Mouse (Mus musculus) limb, embryonic 15.5 days (tissue): ENCODE results near the gene 2200002J24Rik. TPM values are rescaled to one million over a fixed set of nuclear protein-coding genes. Genes with fewer than 3 reads are reported as not detected.
A peak's percentile ranks its signal among the peaks of the same experiment; 100 is the strongest.

Source experiments
- ATAC-seq: fragments of 200-750 bp; cut with Nextera tagmentation; 2 replicates; pipeline ENCODE4 v1.8.0; 2017; ENCODE audit warnings: low read depth, moderate TSS enrichment; ENCODE audit not compliant: insufficient number of reproducible peaks, low FRiP score, low TSS enrichment
- H3K27ac ChIP-seq: fragments of 300-500 bp; sonication (generic); 2 replicates; pipeline ENCODE4 v1.5.1; 2015; ENCODE audit warnings: moderate library complexity, mild to moderate bottlenecking, inconsistent platforms
- H3K27me3 ChIP-seq: fragments of 300-500 bp; sonication (generic); 2 replicates; pipeline ENCODE4 v1.6.1; 2015; ENCODE audit warnings: inconsistent platforms
- H3K36me3 ChIP-seq: fragments of 300-500 bp; sonication (generic); 2 replicates; pipeline ENCODE4 v1.6.1; 2015; ENCODE audit warnings: inconsistent platforms
- H3K4me1 ChIP-seq: fragments of 300-500 bp; sonication (generic); 2 replicates; pipeline ENCODE4 v1.6.1; 2015; ENCODE audit warnings: inconsistent platforms
- H3K4me2 ChIP-seq: fragments of 300-500 bp; sonication (generic); 2 replicates; pipeline ENCODE4 v1.6.1; 2015; ENCODE audit warnings: mild to moderate bottlenecking, inconsistent platforms
- H3K4me3 ChIP-seq: fragments of 300-500 bp; sonication (generic); 2 replicates; pipeline ENCODE4 v1.5.1; 2015; ENCODE audit warnings: mild to moderate bottlenecking, inconsistent platforms
- H3K9ac ChIP-seq: fragments of 300-500 bp; sonication (generic); 2 replicates; pipeline ENCODE4 v1.6.1; 2015; ENCODE audit warnings: inconsistent platforms
- H3K9me3 ChIP-seq: fragments of 300-500 bp; sonication (generic); 2 replicates; pipeline ENCODE4 v1.6.1; 2016; ENCODE audit warnings: inconsistent platforms
- WGBS: fragments of 180-500 bp; shearing (Covaris S2); methylation state at CpG from one replicate; pipeline ENCODE4 v1.1.7; 2015; 5-methylcytosine and 5-hydroxymethylcytosine counted together
- polyA plus RNA-seq: library from polyadenylated mRNA; unstranded; fragments of >200 nt; fragmentation: Nextera tagmentation; extraction: Ambion mirVana; gene quantifications from 2 replicates; pipeline ENCODE4 v1.2.1, GENCODE M21; 2015

2200002J24Rik gene
- polyA plus RNA-seq, 1 experiment from 2014 or later: 1.1 TPM

- Histone ChIP-seq H3K27ac (no peak overlapping the region), H3K4me1 (no peaks in the 10 kb centered on the region), H3K36me3 (no peaks in the 10 kb centered on the region), H3K4me2 (no peak overlapping the region), H3K9ac (no peak overlapping the region), H3K9me3 (no peaks in the 10 kb centered on the region), H3K27me3 (0 out of 2 replicates have a peak, but pooled peaks cover 3% of the 10 kb centered on the region), H3K4me3 (no peak overlapping the region)
- ATAC-seq: no peak
- WGBS: 71% methylated on average over 8 of the region's 8 CpGs
Measured at GRCm38 (mm10) chr7:30706214-30706882, 7.6 kb downstream of the 2200002J24Rik start.

- H3K27me3 ChIP-seq: 0 out of 2 replicates have a peak, but pooled peaks cover 3% of the 10 kb centered on the region
- H3K4me1 ChIP-seq: no peaks in the 10 kb centered on the region
- no peak for ATAC-seq
- WGBS: 87% methylated on average over 1 of the region's 1 CpGs
- H3K9ac ChIP-seq: no peak overlapping the region
- no peaks in the 10 kb centered on the region for H3K36me3 ChIP-seq
- no peak overlapping the region for H3K4me3 ChIP-seq
- H3K4me2 ChIP-seq: no peak overlapping the region
- H3K9me3 ChIP-seq: no peaks in the 10 kb centered on the region
- H3K27ac ChIP-seq: no peak overlapping the region
Measured at GRCm38 (mm10) chr7:30707441-30707840, 8.7 kb downstream of the 2200002J24Rik start.

GRCm38 (mm10) chr7:30711942-30712341, 13.2 kb downstream of the 2200002J24Rik start, which contains the start of gene Atp4a:
Atp4a (plus strand) TSS chr7:30712209.
- Histone ChIP-seq H3K36me3 (no peaks in the 10 kb centered on the region), H3K4me2 (no peak within 1 kb of the TSS), H3K27ac (no peak within 1 kb of the TSS), H3K9me3 (no peaks in the 10 kb centered on the region), H3K9ac (no peak within 1 kb of the TSS), H3K4me1 (peaks cover 3% of the 10 kb centered on the region), H3K4me3 (no peak within 1 kb of the TSS), H3K27me3 (peaks cover 26% of the 10 kb centered on the region)
- WGBS: 73% methylated on average over 3 of the region's 3 CpGs
- ATAC-seq: no peak

GRCm38 (mm10) chr7:30717006-30717715, 18.4 kb downstream of the 2200002J24Rik start:
- Histone ChIP-seq H3K27me3 (peaks cover 38% of the 10 kb centered on the region), H3K9me3 (no peaks in the 10 kb centered on the region), H3K27ac (no peak overlapping the region), H3K4me3 (peak overlapping the region; percentile 35), H3K4me2 (peak overlapping the region; percentile 60), H3K4me1 (peaks cover 12% of the 10 kb centered on the region), H3K9ac (no peak overlapping the region), H3K36me3 (no peaks in the 10 kb centered on the region)
- ATAC-seq: peak; percentile 79
- 2% methylated on average over 43 of the region's 43 CpGs for WGBS

- H3K9ac ChIP-seq: no peak overlapping the region
Measured at GRCm38 (mm10) chr7:30717716-30718046, 19.0 kb downstream of the 2200002J24Rik start.

DNA sequence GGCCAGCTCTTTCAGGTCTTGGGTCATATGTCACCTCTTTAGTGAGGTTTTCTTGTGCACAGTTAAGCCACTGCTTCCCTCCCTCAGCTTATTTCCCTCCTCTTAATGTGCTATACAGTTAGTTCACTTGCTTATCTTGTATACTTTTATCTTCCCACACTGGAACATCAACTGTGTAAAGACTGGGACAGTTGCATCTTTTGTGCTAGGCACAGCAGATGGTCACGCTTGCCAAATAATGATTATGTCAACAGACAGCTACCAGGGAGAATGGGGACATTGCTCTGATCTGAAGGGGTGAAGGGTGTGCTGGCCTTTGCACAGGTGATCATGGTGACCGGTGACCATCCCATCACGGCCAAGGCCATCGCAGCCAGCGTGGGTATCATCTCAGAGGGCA, 20.9 kb downstream of the 2200002J24Rik start:
- Histone ChIP-seq H3K9ac (no peak overlapping the region), H3K4me1 (peaks cover 12% of the 10 kb centered on the region), H3K27me3 (peaks cover 38% of the 10 kb centered on the region), H3K4me2 (no peak overlapping the region), H3K4me3 (no peak overlapping the region), H3K27ac (no peak overlapping the region), H3K9me3 (no peaks in the 10 kb centered on the region), H3K36me3 (no peaks in the 10 kb centered on the region)
- ATAC-seq: no peak
- 90% methylated on average over 5 of the region's 5 CpGs for WGBS

More at GRCm38 (mm10) chr7:30717716-30718046, 19.0 kb downstream of the 2200002J24Rik start:
- Histone ChIP-seq H3K27ac (no peak overlapping the region), H3K4me2 (peak overlapping the region; percentile 60), H3K4me3 (peak overlapping the region; percentile 35), H3K27me3 (peaks cover 38% of the 10 kb centered on the region), H3K4me1 (peaks cover 12% of the 10 kb centered on the region), H3K36me3 (no peaks in the 10 kb centered on the region), H3K9me3 (no peaks in the 10 kb centered on the region)
- WGBS: 11% methylated on average over 14 of the region's 14 CpGs
- no peak; the same call in 1 of the 2 replicates for ATAC-seq

DNA sequence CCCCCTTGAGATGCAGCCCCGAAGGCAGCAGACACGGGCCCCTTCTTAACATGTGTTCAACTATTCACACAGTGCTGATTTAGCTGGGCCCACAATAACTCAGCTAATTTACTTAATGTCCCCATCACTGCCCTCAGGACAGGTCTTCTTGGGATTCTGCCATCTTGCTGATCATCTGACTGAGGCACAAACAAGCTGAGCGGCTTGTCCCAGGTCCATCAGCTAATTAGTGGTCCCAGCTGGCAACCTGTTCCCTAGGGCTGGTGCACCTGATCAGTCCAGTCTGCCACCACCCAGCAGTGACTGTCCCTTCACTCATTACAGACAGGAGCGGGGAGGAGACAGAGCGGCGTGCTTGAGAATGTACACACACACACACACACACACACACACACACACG, 22.6 kb downstream of the 2200002J24Rik start:
- Histone ChIP-seq H3K27me3 (peaks cover 22% of the 10 kb centered on the region), H3K4me3 (no peak overlapping the region), H3K9me3 (no peaks in the 10 kb centered on the region), H3K36me3 (peaks cover 6% of the 10 kb centered on the region; the same call in 1 of the 2 replicates), H3K4me2 (no peak overlapping the region), H3K27ac (no peak overlapping the region), H3K4me1 (peaks cover 12% of the 10 kb centered on the region), H3K9ac (no peak overlapping the region)
- ATAC-seq: no peak
- WGBS: 75% methylated on average over 7 of the region's 7 CpGs

DNA sequence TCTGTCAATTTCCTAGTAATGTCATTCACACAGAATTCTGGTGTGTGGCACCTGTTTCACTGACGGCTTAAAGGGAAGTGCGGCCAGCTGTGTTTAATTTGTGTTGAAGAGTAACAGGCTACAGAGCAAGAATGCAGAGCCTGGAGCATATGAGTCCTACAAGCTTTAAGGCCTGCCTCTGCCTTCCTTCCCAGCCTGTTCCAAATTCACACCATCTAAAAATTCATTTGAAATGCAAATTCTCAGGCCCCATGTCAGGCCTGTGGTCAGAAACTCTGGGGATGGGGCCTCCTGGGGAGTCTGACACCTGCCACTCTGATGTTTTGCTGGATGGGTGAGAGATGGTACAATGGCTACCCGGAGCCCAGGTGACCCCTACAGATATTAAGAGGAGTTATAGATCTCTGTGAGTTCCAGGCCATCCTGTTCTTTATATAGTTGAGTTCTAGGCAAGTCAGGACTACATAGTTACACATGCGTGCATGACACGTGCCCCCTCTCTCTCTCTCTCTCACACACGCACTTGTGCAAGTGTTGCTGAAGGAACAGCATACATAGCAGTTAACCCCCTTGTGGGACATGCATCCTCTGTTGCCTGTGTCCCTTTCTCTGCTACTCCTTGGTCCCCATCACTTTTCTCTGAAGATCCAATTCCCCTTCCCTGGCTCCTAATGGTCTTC, 24.7 kb downstream of the 2200002J24Rik start:
- H3K36me3 ChIP-seq: peaks cover 20% of the 10 kb centered on the region
- 55% methylated on average over 6 of the region's 6 CpGs for WGBS

DNA sequence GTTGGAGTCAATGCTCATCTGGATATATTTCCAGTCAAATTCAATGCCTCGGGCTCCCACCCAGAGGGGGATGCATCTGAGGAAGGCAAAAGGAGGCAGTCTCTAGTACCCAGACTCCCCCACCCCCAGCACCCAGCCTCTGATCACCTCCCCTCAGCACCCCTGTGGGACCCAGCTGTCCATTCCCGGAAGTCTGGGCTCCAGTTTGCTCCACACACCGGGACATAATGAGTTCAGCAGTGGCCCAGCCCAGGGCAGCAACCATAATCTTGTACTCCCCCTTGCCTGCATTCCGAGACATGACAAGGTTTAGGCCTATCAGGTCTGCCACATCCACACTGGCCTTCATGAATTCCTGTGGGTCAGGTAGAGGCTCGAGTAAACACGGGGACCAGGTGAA, 29.5 kb downstream of the 2200002J24Rik start:
- Histone ChIP-seq H3K27me3 (no peaks in the 10 kb centered on the region), H3K9ac (peak overlapping the region; percentile 82), H3K4me3 (peak overlapping the region; percentile 69), H3K27ac (no peak overlapping the region), H3K36me3 (peaks cover 32% of the 10 kb centered on the region), H3K9me3 (no peaks in the 10 kb centered on the region), H3K4me2 (peak overlapping the region; percentile 71), H3K4me1 (peaks cover 19% of the 10 kb centered on the region)
- ATAC-seq: no peak
- WGBS: 70% methylated on average over 6 of the region's 6 CpGs

More for the DNA sequence above, 24.7 kb downstream of the 2200002J24Rik start:
- no peak overlapping the region for H3K4me2 ChIP-seq
- H3K27me3 ChIP-seq: peaks cover 5% of the 10 kb centered on the region; the same call in 1 of the 2 replicates
- H3K9ac ChIP-seq: no peak overlapping the region
- peaks cover 7% of the 10 kb centered on the region for H3K4me1 ChIP-seq
- no peaks in the 10 kb centered on the region for H3K9me3 ChIP-seq
- no peak for ATAC-seq
- no peak overlapping the region for H3K4me3 ChIP-seq
- no peak overlapping the region for H3K27ac ChIP-seq

- ATAC-seq: no peak
- H3K9ac ChIP-seq: peak overlapping the region; percentile 82
- no peaks in the 10 kb centered on the region for H3K9me3 ChIP-seq
- H3K36me3 ChIP-seq: peaks cover 38% of the 10 kb centered on the region
- no peaks in the 10 kb centered on the region for H3K27me3 ChIP-seq
- peak overlapping the region; percentile 69 for H3K4me3 ChIP-seq
- peaks cover 19% of the 10 kb centered on the region for H3K4me1 ChIP-seq
- peak overlapping the region; percentile 89; the same call in 1 of the 2 replicates for H3K27ac ChIP-seq
- 7% methylated on average over 26 of the region's 26 CpGs for WGBS
- peak overlapping the region; percentile 71 for H3K4me2 ChIP-seq
Measured at GRCm38 (mm10) chr7:30728739-30729395, 30.1 kb downstream of the 2200002J24Rik start.

GRCm38 (mm10) chr7:30729396-30730063, 30.8 kb downstream of the 2200002J24Rik start, which contains the start of gene Tmem147:
Tmem147 (minus strand) TSS chr7:30729540.
- peak within 1 kb of the TSS; percentile 89 for H3K27ac ChIP-seq
- H3K9me3 ChIP-seq: no peaks in the 10 kb centered on the region
- ATAC-seq: peak; percentile 96
- peak within 1 kb of the TSS; percentile 69 for H3K4me3 ChIP-seq
- H3K27me3 ChIP-seq: no peaks in the 10 kb centered on the region
- H3K4me1 ChIP-seq: peaks cover 19% of the 10 kb centered on the region
- peak within 1 kb of the TSS; percentile 82 for H3K9ac ChIP-seq
- peaks cover 43% of the 10 kb centered on the region for H3K36me3 ChIP-seq
- H3K4me2 ChIP-seq: peak within 1 kb of the TSS; percentile 71
- WGBS: under 1% methylated on average over 60 of the region's 60 CpGs
